Mouse (Mus musculus): ENCODE measurements around the gene Hdac4.

The Hdac4 gene

GRCm38 (mm10) chr1:91959891-91960290 lies 235.6 kb downstream of the Hdac4 start:
- DNase-seq, result peak; percentile 45 to 59

- DNase-seq, result no peak
Measured at GRCm38 (mm10) chr1:91959044-91959443, 236.5 kb downstream of the Hdac4 start.

GRCm38 (mm10) chr1:91956229-91956628 lies 239.3 kb downstream of the Hdac4 start:
- peak in 1 of 2 experiments; percentile 16 for DNase-seq

GRCm38 (mm10) chr1:91954954-91955353 lies 240.5 kb downstream of the Hdac4 start:
- DNase-seq, result no peak

GRCm38 (mm10) chr1:91952912-91953311 lies 242.6 kb downstream of the Hdac4 start:
- no peak for DNase-seq

GRCm38 (mm10) chr1:91947441-91947840 lies 248.1 kb downstream of the Hdac4 start:
- DNase-seq, result no peak

GRCm38 (mm10) chr1:91942583-91942982 lies 252.9 kb downstream of the Hdac4 start:
- no peak for DNase-seq

- no peak for DNase-seq
Measured at GRCm38 (mm10) chr1:91942031-91942430, 253.5 kb downstream of the Hdac4 start.

GRCm38 (mm10) chr1:91941094-91941493 lies 254.4 kb downstream of the Hdac4 start:
- DNase-seq, result no peak

GRCm38 (mm10) chr1:91935171-91935570 lies 260.3 kb downstream of the Hdac4 start:
- no peak for DNase-seq

GRCm38 (mm10) chr1:91933681-91934080 lies 261.8 kb downstream of the Hdac4 start:
- DNase-seq, result peak; percentile 47 to 67

GRCm38 (mm10) chr1:91932221-91932620 lies 263.3 kb downstream of the Hdac4 start:
- DNase-seq, result no peak

GRCm38 (mm10) chr1:91931786-91932185 lies 263.7 kb downstream of the Hdac4 start:
- DNase-seq, result no peak

- DNase-seq, result no peak
Measured at GRCm38 (mm10) chr1:91931196-91931595, 264.3 kb downstream of the Hdac4 start.

GRCm38 (mm10) chr1:91929051-91929450 lies 266.4 kb downstream of the Hdac4 start:
- peak; percentile 70 to 84 for DNase-seq

GRCm38 (mm10) chr1:91927536-91928315 lies 267.8 kb downstream of the Hdac4 start:
- no peak for DNase-seq

- DNase-seq, result no peak
Measured at GRCm38 (mm10) chr1:91923567-91923966, 271.9 kb downstream of the Hdac4 start.

GRCm38 (mm10) chr1:91922235-91923152 lies 273.0 kb downstream of the Hdac4 start:
- no peak for DNase-seq

GRCm38 (mm10) chr1:91921702-91922101 lies 273.8 kb downstream of the Hdac4 start:
- DNase-seq, result no peak

- no peak for DNase-seq
Measured at GRCm38 (mm10) chr1:91921279-91921678, 274.2 kb downstream of the Hdac4 start.

- DNase-seq, result no peak
Measured at GRCm38 (mm10) chr1:91920038-91920589, 275.4 kb downstream of the Hdac4 start.

- DNase-seq, result no peak
Measured at GRCm38 (mm10) chr1:91918257-91918800, 277.2 kb downstream of the Hdac4 start.

GRCm38 (mm10) chr1:91917596-91917995 lies 277.9 kb downstream of the Hdac4 start:
- peak in 1 of 2 experiments; percentile 40 for DNase-seq
